Mouse (Mus musculus) heart, adult 2 months (tissue): ENCODE results near the gene Fto.

Experiments
- CTCF ChIP-seq: fragments of 200-600 bp; IDR thresholded peaks from 2 replicates; pipeline ENCODE4 v1.8.1; 2022; ENCODE audit warnings: antibody characterized with exemption, mild to moderate bottlenecking, moderate library complexity
- POLR2A ChIP-seq: fragments of 200-500 bp; IDR thresholded peaks from 2 replicates; pipeline ENCODE4 v1.6.1; 2011; ENCODE audit warnings: mild to moderate bottlenecking, low read depth, low read length, control low read depth; ENCODE audit not compliant: insufficient read depth

DNA sequence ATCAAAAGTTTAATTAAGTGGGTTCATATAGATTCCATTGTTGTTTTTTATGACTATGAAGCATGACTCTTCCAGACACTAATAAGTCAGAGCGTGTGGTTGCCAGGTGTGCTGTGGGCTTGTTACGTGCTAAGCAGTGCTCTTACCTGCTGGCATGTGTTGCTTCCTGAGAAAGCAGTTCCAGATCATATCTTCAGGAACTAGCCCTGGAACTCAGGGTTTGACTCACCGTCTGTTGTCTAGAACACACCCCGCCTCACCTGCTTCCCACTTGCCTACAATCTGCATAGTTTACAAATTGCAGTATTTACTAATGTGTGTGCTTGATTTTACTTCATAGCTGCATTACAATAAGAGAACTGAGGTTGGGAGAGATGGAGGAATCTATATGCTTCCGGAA is 84.7 kb downstream of the Fto start:
- no peak for TF ChIP-seq CTCF
- no peak for TF ChIP-seq POLR2A
